Mouse (Mus musculus): ENCODE measurements around the gene Traf3ip1.
"Not testable (repeated sequence)": the region's sequence is repeated elsewhere in the genome, so short reads cannot be mapped to it uniquely, and the experiment has no call there.

Traf3ip1 gene

GRCm38 (mm10) chr1:91465244-91465643 lies 29.2 kb upstream of the Traf3ip1 start:
- peak; percentile 59 for DNase-seq (ENCODE audit: low spot score)

DNA sequence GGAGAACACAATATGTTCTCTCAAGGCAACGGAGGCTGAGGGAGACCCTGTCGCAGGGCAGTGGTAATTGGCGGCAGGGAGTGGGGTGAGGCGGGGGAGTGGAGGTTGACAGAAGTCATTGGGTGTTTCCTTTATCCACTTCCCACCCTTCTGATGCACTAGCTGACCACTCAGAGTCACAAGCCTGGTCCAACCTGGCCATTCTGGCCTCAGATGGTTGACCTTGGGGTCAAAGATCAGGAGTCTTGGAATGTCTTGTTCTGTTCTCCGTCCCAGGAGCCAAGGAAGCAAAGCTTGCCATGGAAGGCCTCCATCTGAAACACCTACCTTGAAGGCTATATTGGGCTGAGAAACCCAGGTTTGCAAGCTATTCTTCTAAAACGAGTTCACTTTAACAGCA lies 28.3 kb upstream of the Traf3ip1 start:
- no peak for DNase-seq (ENCODE audit: low spot score)

GRCm38 (mm10) chr1:91469888-91470419 lies 24.5 kb upstream of the Traf3ip1 start:
- DNase-seq (ENCODE audit: low spot score): no peak

GRCm38 (mm10) chr1:91478145-91478544 lies 16.3 kb upstream of the Traf3ip1 start:
- not testable (repeated sequence) for DNase-seq (ENCODE audit: low spot score)

GRCm38 (mm10) chr1:91478958-91479357 lies 15.5 kb upstream of the Traf3ip1 start:
- DNase-seq (ENCODE audit: low spot score): no peak

GRCm38 (mm10) chr1:91482616-91483211 lies 11.7 kb upstream of the Traf3ip1 start:
- DNase-seq (ENCODE audit: low spot score): no peak

DNA sequence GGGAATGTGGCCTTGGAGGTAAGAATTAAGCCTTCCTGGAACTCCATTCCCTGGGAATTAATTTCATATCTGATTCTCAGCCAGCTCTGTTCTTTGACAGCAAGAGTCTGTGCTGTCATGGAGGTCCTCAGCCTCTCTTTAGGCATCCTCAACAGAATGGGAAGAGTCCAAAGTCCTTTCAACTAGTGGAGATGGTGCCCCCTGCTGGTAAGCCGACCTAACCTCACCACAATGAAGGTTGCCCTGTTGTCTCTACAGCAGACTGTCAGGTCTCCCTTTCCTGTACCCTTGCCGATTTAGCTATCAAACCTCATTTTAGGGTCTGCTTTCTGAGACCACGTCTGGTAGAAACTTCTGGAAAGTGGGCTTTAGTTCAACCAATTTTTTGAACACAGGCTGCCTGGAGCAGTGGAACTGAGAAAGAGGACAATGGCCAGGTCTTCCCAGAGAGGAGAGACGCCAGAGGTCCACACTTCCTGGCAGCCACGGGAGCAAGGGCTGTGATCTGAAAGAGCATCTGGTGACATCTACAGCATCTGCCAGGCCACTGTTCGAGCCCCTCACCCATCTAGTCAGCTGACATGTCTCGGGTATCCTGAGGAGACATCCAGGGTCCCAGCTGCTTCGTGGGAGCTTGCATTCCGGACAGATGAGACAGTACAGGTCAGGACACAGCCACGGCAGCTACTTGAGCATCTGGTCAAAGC lies 11.0 kb upstream of the Traf3ip1 start:
- peak; percentile 90 for DNase-seq (ENCODE audit: low spot score)

DNA sequence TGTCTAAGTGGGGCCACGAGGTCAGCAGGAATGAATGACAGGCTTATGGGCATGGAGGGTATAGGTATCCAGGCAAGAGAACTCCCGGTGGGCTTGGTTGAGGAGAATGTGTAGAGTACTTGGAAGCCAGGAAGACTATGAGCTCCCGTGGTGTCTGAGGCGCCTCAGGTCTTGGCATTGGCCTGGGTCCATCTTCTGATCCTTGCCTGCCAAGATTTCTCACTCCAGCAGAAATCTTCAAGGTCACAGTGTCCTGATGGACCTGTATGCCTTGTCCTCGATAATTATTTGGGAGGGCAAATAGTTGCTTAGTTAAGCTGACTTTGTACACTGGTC lies 10.5 kb upstream of the Traf3ip1 start:
- DNase-seq (ENCODE audit: low spot score): no peak

DNA sequence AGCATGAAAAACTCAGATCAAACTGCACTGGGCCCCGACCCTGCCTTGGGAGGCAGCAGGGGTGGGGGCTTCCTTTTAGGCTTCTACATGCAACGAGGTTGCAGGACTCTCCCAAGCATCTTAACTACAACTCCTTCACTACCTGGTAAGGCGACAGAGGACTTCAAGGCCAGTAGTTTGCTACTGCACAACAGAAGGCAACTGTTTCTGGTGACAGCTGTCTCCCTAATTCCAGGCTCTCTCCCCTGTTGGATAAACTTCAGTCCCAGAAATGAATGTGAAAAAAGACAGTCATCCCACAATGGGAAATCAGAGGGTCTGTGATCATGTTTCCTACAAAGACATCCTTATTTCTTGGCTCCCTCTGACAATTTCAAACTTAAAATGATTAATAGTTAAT lies 9.0 kb upstream of the Traf3ip1 start:
- DNase-seq (ENCODE audit: low spot score): no peak

DNA sequence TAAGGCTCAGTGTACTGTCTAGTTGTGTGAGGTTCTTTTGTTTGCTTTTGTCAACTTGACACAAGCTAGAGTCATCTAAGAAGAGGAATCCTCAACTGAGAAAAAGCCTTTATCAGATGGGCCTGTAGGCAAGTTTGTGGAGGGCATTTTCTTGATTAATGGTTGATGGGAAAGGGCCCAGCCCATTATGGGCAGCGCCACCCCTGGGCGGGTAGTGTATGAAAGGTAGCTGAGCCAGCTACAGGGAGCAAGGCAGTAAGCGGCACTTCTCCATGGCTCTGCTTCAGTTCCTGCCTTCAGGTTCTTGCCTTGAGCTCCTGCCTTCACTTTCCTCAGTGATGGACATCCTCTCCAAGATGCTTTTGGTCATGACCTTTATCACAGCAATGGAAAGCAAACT lies 8.3 kb upstream of the Traf3ip1 start:
- DNase-seq (ENCODE audit: low spot score): no peak

- no peak for DNase-seq (ENCODE audit: low spot score)
These were observed 4.1 kb upstream of the Traf3ip1 start for GRCm38 (mm10) chr1:91490322-91490721.

- no peak for DNase-seq (ENCODE audit: low spot score)
These were observed 1.7 kb upstream of the Traf3ip1 start for GRCm38 (mm10) chr1:91492740-91493139.

- DNase-seq (ENCODE audit: low spot score): no peak
These were observed 509 bp upstream of the Traf3ip1 start for GRCm38 (mm10) chr1:91493938-91494337.

DNA sequence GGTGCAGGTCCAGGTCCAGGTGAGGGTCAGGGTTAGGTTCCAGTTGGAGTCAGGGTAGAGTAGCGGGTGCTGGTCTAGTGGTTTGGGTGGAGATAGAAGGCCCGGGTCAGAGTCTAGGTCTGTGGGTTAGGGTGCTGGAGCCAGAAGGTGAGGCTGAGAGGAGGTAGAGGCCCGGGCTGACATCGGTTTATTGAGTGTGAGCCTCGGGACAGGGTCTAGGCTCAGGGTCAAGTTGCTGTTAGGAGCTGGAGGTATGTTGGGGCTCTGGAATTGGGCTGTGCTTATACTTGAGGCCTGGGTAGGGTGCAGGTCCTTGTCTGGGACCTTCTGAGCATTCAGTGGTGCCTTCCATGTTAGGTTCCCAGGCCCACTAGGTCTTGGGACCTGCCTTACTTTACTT lies 874 bp downstream of the Traf3ip1 start:
- DNase-seq (ENCODE audit: low spot score): no peak

DNA sequence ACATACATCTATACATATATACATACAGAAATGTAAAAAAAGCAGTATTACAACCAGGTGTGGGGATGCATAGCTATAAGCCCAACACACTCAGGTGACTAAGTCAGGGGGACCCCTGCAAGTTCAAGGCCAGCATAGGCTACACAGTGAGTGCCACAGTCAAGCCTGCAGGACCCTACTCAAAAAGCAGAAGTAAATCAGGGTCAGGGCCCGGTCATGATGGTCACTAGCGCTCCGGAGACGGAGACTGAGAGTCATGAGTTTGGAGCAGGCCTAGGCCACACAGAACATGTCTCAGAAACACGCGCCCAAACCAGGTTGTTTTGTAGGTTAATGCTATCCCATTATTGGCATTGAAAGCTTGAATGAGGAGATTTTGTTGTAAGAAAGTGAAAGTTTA lies 4.1 kb downstream of the Traf3ip1 start:
- DNase-seq (ENCODE audit: low spot score): no peak

GRCm38 (mm10) chr1:91504615-91505014 lies 10.2 kb downstream of the Traf3ip1 start:
- DNase-seq (ENCODE audit: low spot score): no peak

GRCm38 (mm10) chr1:91514916-91515315 lies 20.5 kb downstream of the Traf3ip1 start:
- DNase-seq (ENCODE audit: low spot score): no peak

GRCm38 (mm10) chr1:91515642-91516041 lies 21.2 kb downstream of the Traf3ip1 start:
- DNase-seq (ENCODE audit: low spot score): no peak

- DNase-seq (ENCODE audit: low spot score): peak; percentile 56
These were observed 29.3 kb downstream of the Traf3ip1 start for GRCm38 (mm10) chr1:91523759-91524158.

DNA sequence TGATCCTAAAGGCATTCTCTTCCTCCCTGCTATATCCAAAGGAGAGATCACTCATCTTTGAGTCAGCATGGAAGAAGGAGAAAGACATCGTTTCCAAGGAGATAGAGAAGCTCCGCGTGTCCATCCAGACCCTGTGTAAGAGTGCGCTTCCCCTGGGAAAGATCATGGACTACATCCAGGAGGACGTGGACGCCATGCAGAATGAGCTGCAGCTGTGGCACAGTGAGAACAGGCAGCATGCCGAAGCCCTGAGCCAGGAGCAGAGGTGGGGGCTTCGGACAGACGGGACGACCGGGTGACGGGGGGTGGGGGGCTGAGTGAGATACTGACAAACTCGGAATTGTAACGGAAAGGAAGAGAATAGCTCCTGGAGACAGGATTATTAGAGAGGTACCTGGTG lies 31.4 kb downstream of the Traf3ip1 start:
- DNase-seq (ENCODE audit: low spot score): no peak

- DNase-seq (ENCODE audit: low spot score): no peak
These were observed 35.7 kb downstream of the Traf3ip1 start for GRCm38 (mm10) chr1:91530166-91530565.

- DNase-seq (ENCODE audit: low spot score): no peak
These were observed 37.8 kb downstream of the Traf3ip1 start for GRCm38 (mm10) chr1:91532243-91532642.

- DNase-seq (ENCODE audit: low spot score): no peak
These were observed 38.4 kb downstream of the Traf3ip1 start for GRCm38 (mm10) chr1:91532892-91533291.

DNA sequence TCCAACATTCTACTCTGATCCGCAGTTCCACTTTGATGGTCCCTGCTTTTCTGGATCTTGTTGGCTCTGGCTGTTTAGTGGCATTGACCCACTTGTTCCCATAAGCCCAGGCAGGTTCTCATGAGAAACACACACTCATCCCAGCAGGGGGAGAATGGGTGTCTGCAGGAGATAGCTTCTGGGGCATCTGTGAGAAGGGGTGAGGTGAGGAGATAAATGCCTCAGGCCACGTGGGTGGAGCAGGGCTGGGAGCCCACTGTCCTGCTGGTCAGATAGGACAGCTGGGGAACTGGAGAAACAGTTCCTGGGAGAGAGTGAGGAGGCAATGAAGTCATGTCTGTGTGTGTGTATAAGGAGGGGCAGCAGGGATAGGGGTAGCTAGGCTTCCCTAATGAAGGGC lies 39.0 kb downstream of the Traf3ip1 start:
- no peak for DNase-seq (ENCODE audit: low spot score)

Data from lung, postnatal 25 days (tissue).